Mouse (Mus musculus) liver, postnatal 0 days (tissue): ENCODE data around the gene Srgap1.

Experiments
- CTCF ChIP-seq: sonication (generic); IDR thresholded peaks from 2 replicates; pipeline ENCODE4 v1.5.1; 2016; ENCODE audit warnings: antibody characterized with exemption, low read depth
- EP300 ChIP-seq: IDR thresholded peaks from 2 replicates; pipeline ENCODE4 v1.6.1; 2016; ENCODE audit warnings: antibody characterized with exemption, low read depth, mild to moderate bottlenecking

DNA sequence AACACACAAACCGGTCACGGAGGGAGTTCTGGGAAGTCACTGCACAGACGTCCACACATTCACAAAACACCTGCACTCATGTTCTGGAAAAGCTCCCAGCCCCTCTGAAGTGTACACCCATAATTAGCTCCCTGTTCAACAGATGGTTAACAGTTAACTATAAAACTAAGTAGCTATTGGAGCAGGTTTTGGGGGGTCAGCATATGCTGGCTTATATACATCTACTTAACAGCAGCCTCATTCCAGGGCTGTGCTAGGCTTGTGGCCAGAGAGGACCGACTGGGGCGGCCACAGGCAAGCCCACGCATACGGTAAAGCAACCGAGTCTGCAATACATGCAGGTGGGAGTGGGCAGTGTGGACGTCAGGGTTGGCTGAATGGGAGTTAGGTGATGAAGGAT, 169.2 kb downstream of the Srgap1 start:
- no peak for TF ChIP-seq CTCF
- TF ChIP-seq EP300, result no peak
